Comparison of ENCODE assay signal across 23 mouse cellular contexts in genomic region chr1:165197875-165198274, GRCm38 (mm10). TPM values are rescaled to one million over a fixed set of nuclear protein-coding genes. Genes with fewer than 3 reads are reported as not detected.
DNase-seq lines count a peak whose midpoint lies in the region; ATAC-seq and TF ChIP-seq lines count a peak whose summit lies in the region.
"Had no signal": no experiment of that assay in that cellular context is flagged by ENCODE, and none has a peak within 500 bp of the region (broad histone marks: within the 10 kb centered on the region; RNA-seq: fewer than 3 reads in every experiment).

No protein-coding gene starts in this region.

- no peaks in the 10 kb centered on the region for H3K36me3 ChIP-seq in heart, embryonic 13.5 days
- H3K36me3 ChIP-seq in heart, postnatal 0 days (replicated peaks; ENCODE audit: control insufficient read depth, insufficient read depth, low read length): no peaks in the 10 kb centered on the region
- H3K36me3 ChIP-seq in stomach, embryonic 16.5 days (ENCODE audit: control insufficient read depth, insufficient read depth, low read length): no peaks in the 10 kb centered on the region
- H3K36me3 ChIP-seq: embryonic facial prominence, embryonic 13.5 days; forebrain, embryonic 12.5 days; hindbrain, embryonic 10.5 days had no signal

- no peak for TF ChIP-seq EP300 in heart, postnatal 0 days (IDR thresholded peaks at IDR 0.05; ENCODE audit: low read depth)

- TF ChIP-seq POLR2A in cerebellum, adult 2 months (IDR thresholded peaks at IDR 0.05; ENCODE audit: borderline replicate concordance, insufficient read depth, low read length): no peak

- 50% methylated on average over 3 of the region's 3 CpGs for WGBS in heart, embryonic 13.5 days
- 37% methylated on average over 3 of the region's 3 CpGs for WGBS in heart, postnatal 0 days
- 40% methylated on average over 3 of the region's 3 CpGs for WGBS in stomach, embryonic 16.5 days
- 78% methylated on average over 3 of the region's 3 CpGs for WGBS in cerebellum, adult 2 months

- H3K9me3 ChIP-seq in heart, embryonic 13.5 days: no peaks in the 10 kb centered on the region
- H3K9me3 ChIP-seq in heart, postnatal 0 days (replicated peaks; ENCODE audit: control insufficient read depth, low read length): no peaks in the 10 kb centered on the region
- no peaks in the 10 kb centered on the region for H3K9me3 ChIP-seq in stomach, embryonic 16.5 days (replicated peaks; ENCODE audit: control insufficient read depth, low read length)
- H3K9me3 ChIP-seq: embryonic facial prominence, embryonic 13.5 days; forebrain, embryonic 12.5 days; hindbrain, embryonic 10.5 days had no signal

- no peak for ATAC-seq in heart, embryonic 13.5 days (ENCODE audit: extremely low read depth, insufficient number of reproducible peaks, low FRiP score, low TSS enrichment)
- no peak for ATAC-seq in heart, postnatal 0 days (ENCODE audit: insufficient read depth, low read depth)
- no peak for ATAC-seq in stomach, embryonic 16.5 days (ENCODE audit: insufficient read depth, low FRiP score)
- ATAC-seq: forebrain, embryonic 16.5 days; intestine, postnatal 0 days had no signal

- no peak overlapping the region for H3K4me3 ChIP-seq in heart, embryonic 13.5 days
- H3K4me3 ChIP-seq in heart, postnatal 0 days (ENCODE audit: low read depth, low read length): no peak overlapping the region
- no peak overlapping the region for H3K4me3 ChIP-seq in stomach, embryonic 16.5 days (replicated peaks; ENCODE audit: low read length)
- H3K4me3 ChIP-seq in cerebellum, adult 2 months (replicated peaks; ENCODE audit: insufficient read depth, low read depth, low read length): no peak overlapping the region
- H3K4me3 ChIP-seq: embryonic facial prominence, embryonic 13.5 days; forebrain, embryonic 12.5 days; hindbrain, embryonic 10.5 days had no signal

- no peaks in the 10 kb centered on the region for H3K27me3 ChIP-seq in heart, embryonic 13.5 days (replicated peaks)
- no peaks in the 10 kb centered on the region for H3K27me3 ChIP-seq in heart, postnatal 0 days (ENCODE audit: control insufficient read depth, insufficient read depth, low read length)
- no peaks in the 10 kb centered on the region for H3K27me3 ChIP-seq in stomach, embryonic 16.5 days (ENCODE audit: control insufficient read depth, insufficient read depth, low read length)
- H3K27me3 ChIP-seq in cerebellum, adult 2 months (ENCODE audit: control insufficient read depth, insufficient read depth, low read length): no peaks in the 10 kb centered on the region
- H3K27me3 ChIP-seq: embryonic facial prominence, embryonic 13.5 days had no signal

- H3K9ac ChIP-seq in heart, embryonic 13.5 days: no peak overlapping the region
- H3K9ac ChIP-seq in heart, postnatal 0 days (replicated peaks; ENCODE audit: low read depth, low read length): no peak overlapping the region
- no peak overlapping the region for H3K9ac ChIP-seq in stomach, embryonic 16.5 days (ENCODE audit: low read length)
- H3K9ac ChIP-seq: embryonic facial prominence, embryonic 13.5 days; forebrain, embryonic 12.5 days; hindbrain, embryonic 14.5 days had no signal

- DNase-seq in heart, adult 11 months: no peak
- peak; percentile 20 for DNase-seq in heart, postnatal 0 days (ENCODE audit: low spot score)
- no peak for DNase-seq in heart, adult 8-10 months (ENCODE audit: low spot score)
- DNase-seq in MEL-GATA-1-ER (ENCODE audit: extremely low read depth, low read depth): peak; percentile 25
- DNase-seq in cerebellum, adult 2 months: no peak
- DNase-seq in cerebellum, adult 9-11 months: no peak
- DNase-seq: adrenal gland, postnatal 14 days; cerebellum, adult 9-10 months; cerebellum, postnatal 36 days; gastrocnemius, postnatal 10 days; heart, postnatal 14 days; kidney, adult 8-10 months had no signal

- H3K4me1 ChIP-seq in heart, embryonic 13.5 days: peaks cover 24% of the 10 kb centered on the region
- H3K4me1 ChIP-seq in heart, postnatal 0 days (ENCODE audit: control insufficient read depth, insufficient read depth): peaks cover 5% of the 10 kb centered on the region; the same call in 1 of the 2 replicates
- no peaks in the 10 kb centered on the region for H3K4me1 ChIP-seq in stomach, embryonic 16.5 days (ENCODE audit: control insufficient read depth, insufficient read depth, low read length)
- no peaks in the 10 kb centered on the region for H3K4me1 ChIP-seq in cerebellum, adult 2 months (ENCODE audit: control insufficient read depth, insufficient read depth, low read length)

- 0 out of 2 replicates have a peak overlapping the region, but pooled peaks have one; percentile 5 for H3K4me2 ChIP-seq in heart, embryonic 13.5 days
- H3K4me2 ChIP-seq in heart, postnatal 0 days (ENCODE audit: low read depth, low read length): no peak overlapping the region
- no peak overlapping the region for H3K4me2 ChIP-seq in stomach, embryonic 16.5 days (ENCODE audit: low read depth, low read length)
- H3K4me2 ChIP-seq: embryonic facial prominence, embryonic 13.5 days; forebrain, embryonic 12.5 days; hindbrain, embryonic 14.5 days had no signal

- no peak for TF ChIP-seq CTCF in heart, postnatal 0 days (IDR thresholded peaks at IDR 0.05; ENCODE audit: low read depth)
- TF ChIP-seq CTCF in cerebellum, adult 2 months (IDR thresholded peaks at IDR 0.05; ENCODE audit: borderline replicate concordance, insufficient read depth, low read depth, low read length): no peak

- H3K27ac ChIP-seq in heart, embryonic 13.5 days (replicated peaks): peak overlapping the region; percentile 62
- peak overlapping the region; percentile 43; the same call in 1 of the 2 replicates for H3K27ac ChIP-seq in heart, postnatal 0 days (ENCODE audit: low read depth)
- H3K27ac ChIP-seq in stomach, embryonic 16.5 days (ENCODE audit: low read length): 0 out of 2 replicates have a peak overlapping the region, but pooled peaks have one; percentile 1
- no peak overlapping the region for H3K27ac ChIP-seq in cerebellum, adult 2 months (ENCODE audit: insufficient read depth, low read length)
- H3K27ac ChIP-seq: embryonic facial prominence, embryonic 13.5 days; forebrain, embryonic 12.5 days; hindbrain, embryonic 10.5 days; hindbrain, embryonic 14.5 days had no signal

RNA-seq across cellular contexts. Expression of gene Sft2d2, which starts 3.6 kb away (rescaled TPM):
- 19.4 and 20.4 TPM in 2 replicates for polyA plus RNA-seq in heart, embryonic 13.5 days (2015; fragmentation: Nextera tagmentation; extraction: Ambion mirVana)
- 21.2 and 34.7 TPM in 2 replicates for total RNA-seq in heart, postnatal 0 days (2014; rRNA removed; ENCODE audit: low replicate concordance)
- 11.6 and 11.9 TPM in 2 replicates for polyA plus RNA-seq in heart, postnatal 0 days (2015; fragmentation: Nextera tagmentation; extraction: Ambion mirVana)
- 10 to 100 TPM; 14.2 to 18.1 (median 15.5) TPM for total RNA-seq in heart, adult 8-10 months (2022)
- 31.4 and 34.0 TPM in 2 replicates for polyA plus RNA-seq in stomach, embryonic 16.5 days (2015; fragmentation: Nextera tagmentation; extraction: Ambion mirVana)
- 11.3 and 12.0 TPM in 2 replicates for polyA plus RNA-seq in cerebellum, adult 2 months (2012; rRNA removed)

RNA-seq across cellular contexts. Expression of gene Tbx19, which starts 37.3 kb away (rescaled TPM):
- not detected in 2 replicates for polyA plus RNA-seq in heart, embryonic 13.5 days (2015; fragmentation: Nextera tagmentation; extraction: Ambion mirVana)
- total RNA-seq in heart, postnatal 0 days (2014; rRNA removed; ENCODE audit: low replicate concordance): not detected in 2 replicates
- not detected in 2 replicates for polyA plus RNA-seq in heart, postnatal 0 days (2015; fragmentation: Nextera tagmentation; extraction: Ambion mirVana)
- not detected for total RNA-seq in heart, adult 8-10 months (2022)
- not detected in 2 replicates for polyA plus RNA-seq in stomach, embryonic 16.5 days (2015; fragmentation: Nextera tagmentation; extraction: Ambion mirVana)
- polyA plus RNA-seq in cerebellum, adult 2 months (2012; rRNA removed): not detected in 2 replicates
- total RNA-seq: adrenal gland, postnatal 14 days; ES-E14; heart, postnatal 14 days had no signal
- polyA plus RNA-seq: embryonic facial prominence, embryonic 13.5 days; forebrain, embryonic 12.5 days; forebrain, embryonic 16.5 days; frontal cortex, adult 2 months; hindbrain, embryonic 10.5 days; hindbrain, embryonic 14.5 days; intestine, postnatal 0 days; kidney, embryonic 16.5 days had no signal

RNA-seq across cellular contexts. Expression of gene Tiprl, which starts 38.9 kb away (rescaled TPM):
- polyA plus RNA-seq in heart, embryonic 13.5 days (2015; fragmentation: Nextera tagmentation; extraction: Ambion mirVana): 78.9 and 92.6 TPM in 2 replicates
- total RNA-seq in heart, postnatal 0 days (2014; rRNA removed; ENCODE audit: low replicate concordance): 11.7 and 24.8 TPM in 2 replicates
- polyA plus RNA-seq in heart, postnatal 0 days (2015; fragmentation: Nextera tagmentation; extraction: Ambion mirVana): 84.7 and 85.5 TPM in 2 replicates
- total RNA-seq in heart, adult 8-10 months (2022): 10 to 100 TPM; 30.0 to 36.4 (median 34.8) TPM
- 87.0 and 87.3 TPM in 2 replicates for polyA plus RNA-seq in stomach, embryonic 16.5 days (2015; fragmentation: Nextera tagmentation; extraction: Ambion mirVana)
- polyA plus RNA-seq in cerebellum, adult 2 months (2012; rRNA removed): 49.4 and 52.2 TPM in 2 replicates

Comparison
In these comparisons a context has a peak if more than half of its experiments do, and no peak if none do; other contexts are left out.
1. DNase-seq: peak in heart, postnatal 0 days (single experiment) and MEL-GATA-1-ER (single experiment); none in heart, adult 11 months (single experiment), heart, adult 8-10 months (single experiment), cerebellum, adult 2 months (0 of 2) and cerebellum, adult 9-11 months (single experiment).